Mouse (Mus musculus) lung, embryonic 16.5 days (tissue): ENCODE results near the gene Tubb3. TPM values are rescaled to one million over a fixed set of nuclear protein-coding genes. Genes with fewer than 3 reads are reported as not detected.
A peak's percentile ranks its signal among the peaks of the same experiment; 100 is the strongest.
"Not testable (repeated sequence)": the region's sequence is repeated elsewhere in the genome, so short reads cannot be mapped to it uniquely, and the experiment has no call there.

ENCODE experiments used
- ATAC-seq: fragments of 200-750 bp; cut with Nextera tagmentation; 2 replicates; pipeline ENCODE4 v1.8.0; 2017; ENCODE audit warnings: low read depth, mild to moderate bottlenecking, moderate library complexity
- H3K27ac ChIP-seq: fragments of 300-500 bp; sonication (generic); 2 replicates; pipeline ENCODE4 v1.5.1; 2014; ENCODE audit warnings: mild to moderate bottlenecking, control low read depth, low read length
- H3K27me3 ChIP-seq: fragments of 300-500 bp; sonication (generic); 2 replicates; pipeline ENCODE4 v1.6.1; 2014; ENCODE audit warnings: low read depth, low read length, mixed read lengths; ENCODE audit not compliant: control insufficient read depth, insufficient read depth
- H3K36me3 ChIP-seq: fragments of 300-500 bp; sonication (generic); 2 replicates; pipeline ENCODE4 v1.6.1; 2014; ENCODE audit warnings: low read length; ENCODE audit not compliant: control insufficient read depth, insufficient read depth
- H3K4me1 ChIP-seq: fragments of 300-500 bp; sonication (generic); replicated peaks from 2 replicates; pipeline ENCODE4 v1.6.1; 2014; ENCODE audit warnings: low read length, mixed read lengths; ENCODE audit not compliant: control insufficient read depth, insufficient read depth
- H3K4me2 ChIP-seq: fragments of 300-500 bp; sonication (generic); 2 replicates; pipeline ENCODE4 v1.6.1; 2014; ENCODE audit warnings: low read depth, low read length, control low read depth
- H3K4me3 ChIP-seq: fragments of 300-500 bp; sonication (generic); 2 replicates; pipeline ENCODE4 v1.5.1; 2014; ENCODE audit warnings: mild to moderate bottlenecking, low read length, control low read depth
- H3K9ac ChIP-seq: fragments of 300-500 bp; sonication (generic); 2 replicates; pipeline ENCODE4 v1.6.1; 2014; ENCODE audit warnings: low read length, control low read depth
- H3K9me3 ChIP-seq: fragments of 300-500 bp; sonication (generic); 2 replicates; pipeline ENCODE4 v1.6.1; 2016; ENCODE audit warnings: low read length; ENCODE audit not compliant: control insufficient read depth
- WGBS: fragments of 180-500 bp; shearing (Covaris S2); extraction: QIAGEN DNeasy Blood & Tissue Kit; methylation state at CpG from one replicate; pipeline ENCODE4 v1.1.7; 2014; 5-methylcytosine and 5-hydroxymethylcytosine counted together
- polyA plus RNA-seq: library from polyadenylated mRNA; unstranded; fragments of >200 nt; fragmentation: Nextera tagmentation; extraction: Ambion mirVana; gene quantifications from 2 replicates; pipeline ENCODE4 v1.2.1, GENCODE M21; 2015

The Tubb3 gene
- polyA plus RNA-seq, 1 experiment from 2014 or later, result 5.8 TPM

DNA sequence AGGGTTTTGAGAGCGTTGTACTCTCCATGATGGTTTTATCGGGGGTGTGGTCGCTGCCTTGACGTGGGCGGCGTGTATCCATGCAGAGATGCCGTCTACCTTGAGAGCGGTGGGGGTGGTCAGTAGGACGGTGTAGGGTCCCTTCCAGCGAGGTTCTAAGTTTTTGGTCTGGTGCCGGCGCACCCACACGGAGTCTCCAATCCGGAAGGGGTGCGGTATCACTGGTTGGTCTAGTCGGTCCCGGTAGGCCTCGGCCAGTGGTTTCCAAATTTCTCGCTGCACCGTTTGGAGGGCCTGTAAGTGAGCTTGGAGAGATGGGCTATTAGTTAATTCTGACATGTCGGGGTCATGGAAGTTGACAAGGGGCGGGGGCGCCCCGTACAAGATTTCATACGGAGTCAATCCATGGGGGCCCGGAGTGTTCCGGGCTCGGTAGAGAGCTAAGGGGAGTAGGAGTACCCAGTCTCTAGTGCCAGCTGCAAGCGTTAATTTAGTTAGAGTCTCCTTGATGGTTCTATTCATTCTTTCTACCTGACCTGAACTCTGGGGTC lies 17.2 kb downstream of the Tubb3 start:
- H3K9me3 ChIP-seq, result peaks cover 58% of the 10 kb centered on the region
- H3K4me1 ChIP-seq, result no peaks in the 10 kb centered on the region
- 96% methylated on average over 29 of the region's 29 CpGs for WGBS
- no peaks in the 10 kb centered on the region for H3K36me3 ChIP-seq
- H3K27me3 ChIP-seq, result no peaks in the 10 kb centered on the region
- H3K4me3 ChIP-seq, result no peak overlapping the region
- no peak for ATAC-seq
- H3K27ac ChIP-seq, result no peak overlapping the region
- H3K4me2 ChIP-seq, result no peak overlapping the region
- H3K9ac ChIP-seq, result no peak overlapping the region

DNA sequence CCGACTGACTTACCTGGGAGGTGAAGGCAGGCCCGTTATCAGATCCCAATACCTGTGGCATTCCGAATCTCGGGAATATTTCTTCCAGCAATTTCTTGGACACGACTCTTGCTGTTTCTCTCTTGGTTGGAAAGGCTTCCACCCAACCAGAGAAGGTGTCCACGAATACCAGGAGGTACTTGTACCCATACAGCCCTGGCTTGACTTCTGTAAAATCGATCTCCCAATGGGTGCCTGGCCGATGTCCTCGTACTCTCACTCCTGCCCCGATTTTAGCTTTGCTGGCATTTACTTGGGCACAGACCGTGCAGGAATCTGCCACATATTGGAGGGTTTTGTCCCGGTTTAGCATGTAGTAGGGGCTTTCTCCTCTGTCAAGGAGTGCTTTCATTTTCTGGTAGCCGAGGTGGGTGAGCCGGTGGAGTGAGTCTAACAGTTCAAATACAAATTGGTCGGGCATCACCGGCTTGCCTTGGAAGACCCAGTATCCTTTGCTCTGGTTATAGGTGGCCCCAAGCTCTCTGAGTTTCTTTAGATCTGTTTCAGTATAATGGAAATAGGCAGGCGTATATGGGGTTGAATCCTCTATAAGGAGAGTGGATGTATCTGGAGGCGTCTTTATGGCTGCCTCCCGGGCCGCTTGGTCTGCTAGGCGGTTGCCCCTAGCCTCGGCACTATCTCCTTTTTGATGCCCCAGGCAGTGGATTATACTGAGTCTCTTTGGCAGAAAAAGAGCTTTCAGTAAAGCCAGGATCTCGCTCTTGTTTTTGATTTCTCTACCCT lies 17.9 kb downstream of the Tubb3 start:
- H3K4me3 ChIP-seq, result no peak overlapping the region
- ATAC-seq, result no peak
- 93% methylated on average over 23 of the region's 23 CpGs for WGBS
- no peak overlapping the region for H3K27ac ChIP-seq
- peaks cover 60% of the 10 kb centered on the region for H3K9me3 ChIP-seq
- H3K9ac ChIP-seq, result no peak overlapping the region
- no peak overlapping the region for H3K4me2 ChIP-seq
- H3K36me3 ChIP-seq, result no peaks in the 10 kb centered on the region
- no peaks in the 10 kb centered on the region for H3K27me3 ChIP-seq
- no peaks in the 10 kb centered on the region for H3K4me1 ChIP-seq

DNA sequence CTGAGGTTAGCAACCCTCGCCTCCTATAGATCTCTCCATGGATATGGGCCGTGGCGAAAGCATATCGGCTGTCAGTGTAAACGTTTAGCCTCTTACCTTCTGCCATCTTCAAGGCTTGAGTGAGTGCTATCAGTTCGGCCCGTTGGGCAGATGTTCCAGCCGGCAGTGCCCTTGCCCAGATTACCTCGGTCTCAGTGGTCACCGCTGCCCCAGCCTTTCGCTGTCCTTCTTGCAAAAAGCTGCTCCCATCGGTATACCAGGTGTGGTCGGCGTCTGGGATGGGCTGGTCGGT lies 18.4 kb downstream of the Tubb3 start:
- H3K4me1 ChIP-seq, ATAC-seq, H3K9ac ChIP-seq, H3K27ac ChIP-seq, H3K4me3 ChIP-seq, H3K4me2 ChIP-seq, H3K36me3 ChIP-seq, H3K27me3 ChIP-seq: not testable (repeated sequence)
- WGBS, result 94% methylated on average over 15 of the region's 15 CpGs
- H3K9me3 ChIP-seq, result peaks cover 60% of the 10 kb centered on the region

DNA sequence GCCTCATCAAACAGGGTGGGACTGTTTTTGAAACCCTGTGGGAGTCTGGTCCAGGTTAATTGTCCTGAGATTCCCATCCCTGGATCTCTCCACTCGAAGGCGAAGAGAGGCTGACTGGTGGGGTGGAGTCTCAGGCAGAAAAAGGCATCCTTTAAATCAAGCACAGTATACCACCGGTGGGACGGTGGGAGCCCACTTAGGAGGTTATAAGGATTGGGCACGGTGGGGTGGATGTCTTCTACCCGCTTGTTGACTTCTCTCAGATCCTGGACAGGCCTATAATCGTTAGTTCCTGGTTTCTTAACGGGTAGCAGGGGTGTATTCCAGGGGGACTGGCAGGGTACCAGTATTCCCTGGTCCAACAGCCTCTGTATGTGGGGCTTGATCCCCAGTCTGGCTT lies 19.7 kb downstream of the Tubb3 start:
- H3K9me3 ChIP-seq, result peaks cover 56% of the 10 kb centered on the region
- not testable (repeated sequence) for H3K27ac ChIP-seq, H3K9ac ChIP-seq, H3K27me3 ChIP-seq, H3K4me3 ChIP-seq, H3K4me2 ChIP-seq, H3K36me3 ChIP-seq, ATAC-seq, H3K4me1 ChIP-seq
- WGBS, result 82% methylated on average over 8 of the region's 8 CpGs

DNA sequence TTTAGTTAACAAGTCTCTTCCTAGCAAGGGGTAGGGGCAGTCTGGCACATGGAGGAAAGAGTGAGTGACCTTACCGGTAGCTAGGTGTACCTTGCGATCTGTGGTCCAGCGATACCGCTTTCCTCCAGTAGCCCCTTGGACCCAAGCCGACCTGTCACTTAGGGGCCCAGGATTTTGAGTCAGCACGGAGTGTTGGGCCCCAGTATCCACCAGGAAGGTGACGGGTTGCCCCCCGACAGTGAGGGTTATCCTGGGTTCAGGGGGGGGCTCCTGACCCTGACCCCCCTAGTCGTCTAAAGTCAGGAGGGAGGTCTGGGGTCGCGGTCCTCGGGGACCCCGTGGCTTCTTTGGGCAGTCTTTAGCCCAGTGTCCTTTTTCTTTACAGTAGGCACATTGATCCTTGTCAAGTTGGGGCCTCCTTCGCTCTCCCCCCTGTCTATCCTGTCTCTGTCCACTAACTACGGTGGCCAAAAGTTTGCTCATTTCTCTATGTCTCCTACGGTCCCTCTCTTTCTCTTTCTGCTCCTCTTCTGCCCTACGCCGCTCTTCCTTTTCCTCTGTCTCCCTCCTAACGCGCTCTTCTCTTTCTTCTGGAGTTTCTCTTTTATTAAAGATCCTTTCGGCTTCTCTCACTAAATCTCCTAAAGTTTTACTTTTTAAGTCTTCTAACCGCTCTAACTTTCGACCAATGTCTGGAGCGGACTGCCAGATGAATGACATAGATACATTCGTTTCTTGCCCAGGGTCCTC lies 20.6 kb downstream of the Tubb3 start:
- 94% methylated on average over 25 of the region's 25 CpGs for WGBS
- Histone ChIP-seq H3K36me3 (no peaks in the 10 kb centered on the region), H3K27me3 (no peaks in the 10 kb centered on the region), H3K4me1 (no peaks in the 10 kb centered on the region), H3K4me2 (no peak overlapping the region), H3K27ac (no peak overlapping the region), H3K9me3 (peaks cover 50% of the 10 kb centered on the region), H3K9ac (no peak overlapping the region), H3K4me3 (no peak overlapping the region)
- no peak for ATAC-seq

DNA sequence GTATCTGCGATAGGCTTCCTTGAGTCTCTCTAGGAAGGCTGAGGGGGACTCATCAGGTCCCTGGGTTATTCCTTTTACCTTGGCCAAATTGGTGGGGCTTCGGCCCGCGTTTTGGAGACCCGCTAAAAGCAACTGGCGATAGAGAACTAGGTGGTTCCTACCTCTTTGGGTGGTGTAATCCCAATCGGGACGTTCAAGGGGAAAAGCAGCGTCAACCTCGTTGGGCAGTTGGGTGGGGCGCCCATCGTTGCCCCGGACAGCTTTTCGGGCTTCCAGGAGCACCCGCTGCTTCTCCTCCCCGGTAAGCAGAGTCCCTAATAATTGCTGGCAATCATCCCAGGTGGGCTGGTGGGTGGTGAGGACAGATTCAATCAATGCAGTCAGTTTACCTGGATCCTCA lies 21.2 kb downstream of the Tubb3 start:
- Histone ChIP-seq H3K9me3 (peaks cover 44% of the 10 kb centered on the region), H3K27ac (no peak overlapping the region), H3K36me3 (no peaks in the 10 kb centered on the region), H3K4me2 (no peak overlapping the region), H3K9ac (no peak overlapping the region), H3K27me3 (no peaks in the 10 kb centered on the region), H3K4me3 (no peak overlapping the region), H3K4me1 (no peaks in the 10 kb centered on the region)
- 94% methylated on average over 16 of the region's 16 CpGs for WGBS
- no peak for ATAC-seq

DNA sequence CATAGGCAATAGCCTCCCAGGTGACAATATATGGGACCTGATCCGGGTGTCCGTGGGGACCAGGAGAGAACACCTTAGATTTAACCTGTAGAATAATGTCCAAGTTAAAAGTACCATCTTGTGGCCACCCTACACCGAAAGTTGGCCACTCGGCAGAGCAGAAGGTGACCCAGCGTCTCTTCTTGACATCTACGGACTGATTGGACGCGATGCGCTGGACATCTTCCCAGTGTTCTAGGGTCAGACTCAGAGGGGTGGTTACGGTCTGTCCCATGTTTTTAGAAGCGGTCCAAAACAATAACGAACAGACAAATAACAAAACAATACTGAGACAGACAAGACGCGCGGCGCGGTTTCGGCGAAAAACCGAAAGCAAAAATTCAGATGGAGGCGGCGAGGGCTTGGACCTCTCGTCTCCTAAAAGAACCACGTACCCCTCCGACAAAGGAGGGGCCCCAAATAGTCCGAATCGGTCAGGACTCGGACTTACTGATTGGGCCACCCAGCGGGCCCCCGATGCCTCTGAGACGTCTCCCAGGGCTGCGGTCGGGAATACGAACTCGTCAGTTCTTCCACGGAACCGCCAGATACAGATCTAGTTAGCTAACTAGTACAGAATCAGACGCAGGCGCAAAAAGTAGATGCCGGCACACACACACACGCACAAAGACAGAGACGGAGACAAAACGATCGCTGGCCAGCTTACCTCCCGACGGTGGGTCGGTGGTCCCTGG lies 22.2 kb downstream of the Tubb3 start:
- 97% methylated on average over 41 of the region's 47 CpGs for WGBS
- H3K36me3 ChIP-seq, ATAC-seq, H3K27me3 ChIP-seq, H3K4me2 ChIP-seq, H3K9ac ChIP-seq, H3K27ac ChIP-seq, H3K4me3 ChIP-seq, H3K4me1 ChIP-seq: not testable (repeated sequence)
- peaks cover 34% of the 10 kb centered on the region for H3K9me3 ChIP-seq

DNA sequence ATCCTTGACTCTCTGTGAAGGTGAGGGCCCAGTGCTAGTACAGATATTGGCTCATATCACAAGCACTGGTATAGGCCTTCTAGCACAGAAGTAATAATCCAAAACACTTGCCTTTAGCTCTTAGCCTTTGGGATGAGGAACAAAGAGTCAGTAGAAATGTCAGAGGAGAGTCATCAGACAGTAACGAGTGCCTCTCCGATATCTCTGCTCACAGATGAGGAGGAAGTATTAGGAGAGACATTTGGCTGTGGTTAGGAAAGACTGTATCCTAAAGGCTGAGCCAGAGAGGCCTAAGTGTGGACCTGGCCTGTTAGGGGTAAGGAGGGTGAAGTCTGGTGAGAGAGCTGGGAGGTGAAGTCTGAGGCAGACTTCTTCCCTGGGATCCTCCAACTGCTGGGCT lies 30.6 kb downstream of the Tubb3 start:
- Histone ChIP-seq H3K27me3 (no peaks in the 10 kb centered on the region), H3K9me3 (no peaks in the 10 kb centered on the region), H3K4me1 (no peaks in the 10 kb centered on the region), H3K27ac (no peak overlapping the region), H3K4me3 (no peak overlapping the region), H3K36me3 (no peaks in the 10 kb centered on the region), H3K4me2 (no peak overlapping the region), H3K9ac (no peak overlapping the region)
- WGBS, result 89% methylated on average over 2 of the region's 2 CpGs
- no peak for ATAC-seq

DNA sequence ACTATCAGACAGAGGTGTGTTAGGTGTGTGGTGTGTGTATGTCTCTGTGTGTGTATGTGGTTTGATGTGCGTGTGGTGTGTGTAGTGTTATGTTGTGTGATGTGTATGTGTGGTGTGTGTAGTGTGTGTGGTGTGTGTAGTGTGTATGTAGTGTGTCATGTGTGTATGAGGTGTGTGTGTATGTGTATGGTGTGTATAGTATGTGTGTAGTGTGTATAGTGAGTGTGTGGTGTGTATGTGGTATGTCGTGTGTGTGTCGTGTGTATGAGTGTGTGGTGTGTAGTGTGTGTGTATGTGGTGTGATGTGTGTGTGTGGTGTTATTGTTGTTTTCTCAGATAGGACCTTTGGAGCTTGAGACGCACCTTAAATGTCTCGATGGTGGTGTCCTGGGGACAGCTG lies 31.1 kb downstream of the Tubb3 start:
- no peak for ATAC-seq
- peak overlapping the region; percentile 75; the same call in 1 of the 2 replicates for H3K4me3 ChIP-seq
- H3K4me1 ChIP-seq, result no peaks in the 10 kb centered on the region
- H3K9me3 ChIP-seq, result no peaks in the 10 kb centered on the region
- H3K4me2 ChIP-seq, result peak overlapping the region; percentile 72; the same call in 1 of the 2 replicates
- H3K27ac ChIP-seq, result no peak overlapping the region
- no peak overlapping the region for H3K9ac ChIP-seq
- no peaks in the 10 kb centered on the region for H3K27me3 ChIP-seq
- H3K36me3 ChIP-seq, result no peaks in the 10 kb centered on the region
- WGBS, result 79% methylated on average over 5 of the region's 5 CpGs
